15 mouse cellular contexts compared by ENCODE assay signal in genomic region chr11:60162547-60162946, GRCm38 (mm10).
"Had no signal": no experiment of that assay in that cellular context is flagged by ENCODE, and none has a peak within 500 bp of the region (broad histone marks: within the 10 kb centered on the region; RNA-seq: fewer than 3 reads in every experiment).

No protein-coding gene starts in this region.

- DNase-seq: kidney, adult 2 months; kidney, postnatal 14 days; layer of hippocampus, adult 9-11 months; layer of hippocampus, postnatal 36 days; lung, postnatal 14 days; right cerebral cortex, adult 18-20 months; right cerebral cortex, postnatal 25 days had no signal

- ATAC-seq: liver, embryonic 12.5 days had no signal

- H3K36me3 ChIP-seq: lung, embryonic 15.5 days had no signal

- H3K27me3 ChIP-seq: kidney, embryonic 15.5 days; limb, embryonic 15.5 days; liver, embryonic 12.5 days; lung, embryonic 15.5 days; megakaryocyte, embryonic 14.5 days; neural tube, embryonic 15.5 days had no signal

- H3K9ac ChIP-seq: kidney, embryonic 15.5 days; limb, embryonic 15.5 days; liver, embryonic 12.5 days; lung, embryonic 15.5 days; neural tube, embryonic 15.5 days had no signal

- H3K4me2 ChIP-seq: kidney, embryonic 15.5 days; limb, embryonic 15.5 days; liver, embryonic 12.5 days; lung, embryonic 15.5 days; neural tube, embryonic 15.5 days had no signal

- H3K4me3 ChIP-seq: kidney, embryonic 15.5 days; limb, embryonic 15.5 days; liver, embryonic 12.5 days; lung, embryonic 15.5 days; megakaryocyte, embryonic 14.5 days; myocyte; neural tube, embryonic 15.5 days had no signal

- H3K27ac ChIP-seq: kidney, embryonic 15.5 days; limb, embryonic 15.5 days; liver, embryonic 12.5 days; lung, embryonic 15.5 days; macrophage had no signal

- H3K9me3 ChIP-seq: kidney, embryonic 15.5 days; limb, embryonic 15.5 days; liver, embryonic 12.5 days; lung, embryonic 15.5 days; megakaryocyte, embryonic 14.5 days; neural tube, embryonic 15.5 days had no signal
